Mouse (Mus musculus) forebrain, embryonic 16.5 days (tissue): ENCODE measurements around the gene Fgfr2. TPM values are rescaled to one million over a fixed set of nuclear protein-coding genes. Genes with fewer than 3 reads are reported as not detected.

Source experiments
- ATAC-seq: fragments of 200-750 bp; cut with Nextera tagmentation; 2 replicates; pipeline ENCODE4 v1.8.0; 2017; ENCODE audit warnings: mild to moderate bottlenecking, moderate library complexity
- H3K27ac ChIP-seq: fragments of 300-500 bp; sonication (generic); 2 replicates; pipeline ENCODE4 v1.5.1; 2014; ENCODE audit warnings: low read length, control low read depth
- H3K27me3 ChIP-seq: fragments of 300-500 bp; sonication (generic); replicated peaks from 2 replicates; pipeline ENCODE4 v1.6.1; 2014; ENCODE audit warnings: low read length; ENCODE audit not compliant: control insufficient read depth, insufficient read depth
- H3K36me3 ChIP-seq: fragments of 300-500 bp; sonication (generic); 2 replicates; pipeline ENCODE4 v1.6.1; 2014; ENCODE audit not compliant: control insufficient read depth, insufficient read depth
- H3K4me1 ChIP-seq: fragments of 300-500 bp; sonication (generic); replicated peaks from 2 replicates; pipeline ENCODE4 v1.6.1; 2014; ENCODE audit warnings: low read length; ENCODE audit not compliant: control insufficient read depth, insufficient read depth
- H3K4me2 ChIP-seq: fragments of 300-500 bp; sonication (generic); 2 replicates; pipeline ENCODE4 v1.6.1; 2014; ENCODE audit warnings: mild to moderate bottlenecking, low read length, control low read depth
- H3K4me3 ChIP-seq: fragments of 300-500 bp; sonication (generic); replicated peaks from 2 replicates; pipeline ENCODE4 v1.5.1; 2014; ENCODE audit warnings: mild to moderate bottlenecking, low read length, control low read depth
- H3K9ac ChIP-seq: fragments of 300-500 bp; sonication (generic); replicated peaks from 2 replicates; pipeline ENCODE4 v1.6.1; 2014; ENCODE audit warnings: low read depth, low read length, control low read depth
- H3K9me3 ChIP-seq: fragments of 300-500 bp; sonication (generic); 2 replicates; pipeline ENCODE4 v1.6.1; 2016; ENCODE audit warnings: low read length; ENCODE audit not compliant: control insufficient read depth
- WGBS: fragments of 180-500 bp; shearing (Covaris S2); extraction: QIAGEN DNeasy Blood & Tissue Kit; methylation state at CpG from one replicate; pipeline ENCODE4 v1.1.7; 2014; 5-methylcytosine and 5-hydroxymethylcytosine counted together
- polyA plus RNA-seq: library from polyadenylated mRNA; unstranded; fragments of >200 nt; fragmentation: Nextera tagmentation; extraction: Ambion mirVana; gene quantifications from 2 replicates; pipeline ENCODE4 v1.2.1, GENCODE M21; 2015

The Fgfr2 gene
- polyA plus RNA-seq, 1 experiment from 2014 or later, result 39.2 TPM

DNA sequence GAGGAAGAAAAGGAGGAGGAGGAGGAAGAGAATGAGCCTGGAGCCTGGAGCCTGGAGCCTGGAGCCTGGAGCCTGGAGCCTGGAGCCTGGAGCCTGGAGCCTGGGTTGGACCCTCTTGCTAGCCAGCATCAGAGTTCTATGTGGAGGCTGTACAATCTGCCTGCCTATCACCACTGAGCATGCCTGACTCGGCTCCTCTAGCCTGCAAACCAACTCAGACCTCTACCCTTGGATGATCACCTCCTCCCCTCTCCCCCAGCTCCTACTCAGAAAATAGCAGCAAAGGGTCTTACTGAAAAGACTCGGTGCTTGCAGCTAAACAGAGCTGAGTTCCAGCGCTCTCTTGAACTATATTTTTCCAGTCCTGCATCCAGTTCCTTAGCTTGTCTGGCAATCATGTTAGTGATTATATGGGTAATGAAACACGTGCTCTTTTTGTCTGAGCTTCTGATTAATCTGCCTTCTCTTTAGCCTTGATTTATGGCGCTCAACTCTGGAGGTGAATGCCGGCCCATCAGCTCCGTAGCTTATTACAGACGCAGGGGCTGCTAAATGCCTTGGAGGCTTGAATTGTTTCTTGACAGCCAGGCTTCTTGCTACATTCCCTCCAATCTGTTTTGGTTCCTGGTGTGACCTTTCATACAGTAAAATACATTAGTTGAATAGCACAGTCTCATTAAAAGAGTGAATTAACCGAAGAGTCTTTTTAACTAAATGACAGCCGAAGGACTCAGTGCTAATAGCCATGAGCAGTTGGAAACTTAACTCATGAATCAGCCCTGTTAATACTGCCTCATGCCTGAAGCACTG, 1345.5 kb downstream of the Fgfr2 start:
- WGBS, result 3% methylated on average over 10 of the region's 10 CpGs
- H3K4me1 ChIP-seq, result peaks cover 25% of the 10 kb centered on the region
- peak overlapping the region; percentile 19; the same call in 1 of the 2 replicates for H3K4me2 ChIP-seq
- no peaks in the 10 kb centered on the region for H3K36me3 ChIP-seq
- peak; percentile 92 for ATAC-seq
- no peak overlapping the region for H3K4me3 ChIP-seq
- no peak overlapping the region for H3K9ac ChIP-seq
- no peak overlapping the region for H3K27ac ChIP-seq
- peaks cover 68% of the 10 kb centered on the region for H3K27me3 ChIP-seq
- no peaks in the 10 kb centered on the region for H3K9me3 ChIP-seq

DNA sequence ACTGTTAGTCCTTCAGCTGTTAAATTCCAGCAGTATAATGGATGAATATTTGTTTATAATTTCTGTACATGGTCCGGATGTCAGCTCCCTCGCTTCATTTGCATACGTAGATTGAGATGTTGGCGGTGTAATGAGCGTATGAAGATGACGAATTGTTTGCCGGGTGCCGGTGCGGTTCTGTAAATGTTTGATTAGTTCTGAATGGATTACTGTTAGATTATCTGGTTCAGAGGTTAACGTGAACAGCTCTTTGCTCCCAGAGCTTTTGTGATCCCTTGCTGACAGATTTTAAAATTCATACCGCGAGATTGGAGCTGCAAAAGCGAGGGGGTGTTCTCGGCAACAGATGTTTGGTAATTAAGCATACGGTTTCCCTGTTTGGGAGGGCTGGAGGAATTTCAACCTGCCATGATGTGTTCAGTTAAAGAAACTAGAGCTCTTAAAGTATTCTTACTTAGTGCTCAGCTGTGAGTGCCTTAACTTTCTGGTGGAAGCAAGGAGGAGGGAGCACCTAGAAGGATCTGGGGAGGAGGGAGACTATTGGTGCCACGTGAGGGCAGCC, 1346.9 kb downstream of the Fgfr2 start:
- WGBS, result 47% methylated on average over 16 of the region's 16 CpGs
- peaks cover 25% of the 10 kb centered on the region for H3K4me1 ChIP-seq
- H3K9ac ChIP-seq, result no peak overlapping the region
- no peaks in the 10 kb centered on the region for H3K9me3 ChIP-seq
- no peak overlapping the region for H3K27ac ChIP-seq
- peaks cover 69% of the 10 kb centered on the region for H3K27me3 ChIP-seq
- ATAC-seq, result no peak
- no peaks in the 10 kb centered on the region for H3K36me3 ChIP-seq
- 0 out of 2 replicates have a peak overlapping the region, but pooled peaks have one; percentile 6 for H3K4me2 ChIP-seq
- H3K4me3 ChIP-seq, result no peak overlapping the region

DNA sequence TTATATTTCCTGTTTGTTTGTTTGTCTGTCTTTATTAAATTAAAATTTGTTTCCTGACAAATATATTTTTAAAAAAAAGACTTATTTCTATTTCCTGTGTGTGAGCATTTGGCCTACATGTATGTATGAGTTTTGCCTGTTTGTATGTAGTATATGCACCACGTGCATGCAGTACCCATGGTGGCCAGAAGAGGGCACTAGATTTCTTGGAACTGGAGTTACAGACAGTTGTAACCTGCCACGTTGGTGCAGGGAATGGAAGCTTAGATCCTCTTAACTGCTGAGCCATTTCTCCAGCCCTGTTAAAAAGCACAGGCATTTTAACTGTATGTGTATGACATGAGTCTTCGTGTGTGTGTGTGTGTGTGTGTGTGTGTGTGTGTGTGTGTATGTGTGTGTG, 1365.2 kb downstream of the Fgfr2 start:
- no peak overlapping the region for H3K9ac ChIP-seq
- no peaks in the 10 kb centered on the region; the same call in 1 of the 2 replicates for H3K27me3 ChIP-seq

DNA sequence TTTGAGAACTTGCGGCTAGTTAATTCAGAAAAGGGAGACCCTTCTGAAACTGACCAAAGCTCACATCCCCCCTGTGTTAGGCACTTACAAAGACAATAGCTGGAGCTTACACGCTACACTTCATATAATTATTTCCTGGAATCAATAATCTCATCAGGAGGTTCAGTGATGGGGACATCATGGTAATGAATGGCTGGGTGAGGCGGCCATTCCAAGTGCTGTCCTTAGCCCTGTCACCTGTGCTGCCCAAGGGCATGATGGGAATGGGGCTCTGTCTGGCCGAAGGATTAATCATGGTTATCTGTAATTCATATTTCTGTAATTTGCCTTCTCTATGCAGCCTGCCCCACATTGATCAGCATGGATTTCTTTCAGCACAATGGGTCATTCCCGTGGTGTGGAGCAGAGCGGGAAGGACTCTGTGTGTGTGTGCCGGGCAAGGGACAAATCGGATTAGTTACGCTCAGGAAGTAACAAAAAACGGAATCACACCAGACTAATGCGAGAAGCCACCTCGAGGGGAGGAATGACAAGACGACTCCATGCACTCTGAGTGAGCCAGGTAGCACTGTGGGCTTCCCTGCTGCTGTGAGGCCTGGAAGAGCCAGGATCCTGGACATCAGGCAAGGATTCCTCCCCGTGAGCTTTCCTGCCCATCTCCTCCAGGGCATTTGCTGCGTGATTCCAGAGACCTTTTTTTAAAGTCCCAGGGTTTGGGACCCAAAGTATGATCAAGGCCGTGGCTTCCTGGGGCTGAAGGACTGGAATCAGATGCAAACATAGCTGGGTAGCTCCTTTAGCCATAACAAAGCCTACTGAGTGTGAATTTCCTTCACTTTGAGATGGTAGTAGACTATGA, 1375.8 kb downstream of the Fgfr2 start:
- Histone ChIP-seq H3K9me3 (no peaks in the 10 kb centered on the region), H3K36me3 (no peaks in the 10 kb centered on the region), H3K4me3 (no peak overlapping the region), H3K4me1 (peaks cover 6% of the 10 kb centered on the region), H3K9ac (no peak overlapping the region), H3K27ac (no peak overlapping the region), H3K27me3 (peaks cover 77% of the 10 kb centered on the region), H3K4me2 (no peak overlapping the region)
- 22% methylated on average over 16 of the region's 16 CpGs for WGBS
- no peak for ATAC-seq

More for the DNA sequence above, 1365.2 kb downstream of the Fgfr2 start:
- no peaks in the 10 kb centered on the region for H3K4me1 ChIP-seq
- WGBS, result 90% methylated on average over 3 of the region's 3 CpGs
- H3K4me3 ChIP-seq, result no peak overlapping the region
- no peak overlapping the region for H3K4me2 ChIP-seq
- H3K36me3 ChIP-seq, result no peaks in the 10 kb centered on the region
- no peaks in the 10 kb centered on the region; the same call in 1 of the 2 replicates for H3K9me3 ChIP-seq
- ATAC-seq, result no peak
- H3K27ac ChIP-seq, result no peak overlapping the region

DNA sequence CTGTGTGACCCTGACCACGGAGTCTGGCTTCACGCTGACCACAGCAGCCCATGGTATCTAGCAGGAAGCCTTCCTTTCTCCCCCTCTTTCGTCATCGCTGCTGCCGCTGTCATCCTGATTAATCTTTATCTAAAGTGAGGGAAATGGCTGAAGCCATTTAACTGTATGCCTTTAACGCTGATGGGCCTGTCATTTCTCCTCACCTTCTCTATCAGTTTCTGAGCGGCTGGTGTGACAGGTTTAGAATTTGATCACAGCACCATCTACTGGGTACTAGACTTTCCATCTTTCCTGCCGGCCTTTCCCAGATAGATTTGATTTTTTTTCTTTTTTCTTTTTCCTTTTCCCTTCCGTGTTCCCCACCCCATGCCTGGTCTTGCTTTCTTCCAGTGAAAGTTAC, 1376.4 kb downstream of the Fgfr2 start:
- Histone ChIP-seq H3K4me2 (no peak overlapping the region), H3K27ac (no peak overlapping the region), H3K4me1 (peaks cover 6% of the 10 kb centered on the region), H3K36me3 (no peaks in the 10 kb centered on the region), H3K4me3 (no peak overlapping the region), H3K9me3 (no peaks in the 10 kb centered on the region), H3K9ac (no peak overlapping the region), H3K27me3 (peaks cover 81% of the 10 kb centered on the region)
- WGBS, result 32% methylated on average over 9 of the region's 9 CpGs
- no peak for ATAC-seq

DNA sequence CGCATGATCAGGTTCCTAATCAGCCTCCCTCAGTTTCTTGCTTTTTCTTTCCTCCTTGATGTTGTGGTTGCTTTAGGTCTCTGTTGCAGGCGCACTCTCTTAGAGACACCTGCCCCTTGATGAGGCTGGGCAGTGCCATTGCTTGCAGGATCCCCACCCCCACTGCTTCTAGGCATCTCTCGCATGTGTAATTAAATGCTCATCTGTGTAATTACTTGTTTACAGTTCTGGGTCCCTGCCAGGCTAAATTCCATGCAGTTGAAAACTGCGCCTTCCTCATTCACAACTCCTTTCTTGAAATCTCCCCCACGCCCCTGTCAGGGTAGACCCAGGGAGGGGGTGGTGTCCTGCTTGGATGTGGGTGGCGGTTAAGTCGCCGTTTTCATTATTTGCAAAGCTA, 1380.0 kb downstream of the Fgfr2 start:
- no peak for ATAC-seq
- Histone ChIP-seq H3K9me3 (no peaks in the 10 kb centered on the region), H3K4me1 (peaks cover 6% of the 10 kb centered on the region), H3K4me2 (no peak overlapping the region), H3K4me3 (no peak overlapping the region), H3K27ac (no peak overlapping the region), H3K27me3 (peaks cover 75% of the 10 kb centered on the region), H3K9ac (no peak overlapping the region), H3K36me3 (no peaks in the 10 kb centered on the region)
- WGBS, result 20% methylated on average over 8 of the region's 8 CpGs

DNA sequence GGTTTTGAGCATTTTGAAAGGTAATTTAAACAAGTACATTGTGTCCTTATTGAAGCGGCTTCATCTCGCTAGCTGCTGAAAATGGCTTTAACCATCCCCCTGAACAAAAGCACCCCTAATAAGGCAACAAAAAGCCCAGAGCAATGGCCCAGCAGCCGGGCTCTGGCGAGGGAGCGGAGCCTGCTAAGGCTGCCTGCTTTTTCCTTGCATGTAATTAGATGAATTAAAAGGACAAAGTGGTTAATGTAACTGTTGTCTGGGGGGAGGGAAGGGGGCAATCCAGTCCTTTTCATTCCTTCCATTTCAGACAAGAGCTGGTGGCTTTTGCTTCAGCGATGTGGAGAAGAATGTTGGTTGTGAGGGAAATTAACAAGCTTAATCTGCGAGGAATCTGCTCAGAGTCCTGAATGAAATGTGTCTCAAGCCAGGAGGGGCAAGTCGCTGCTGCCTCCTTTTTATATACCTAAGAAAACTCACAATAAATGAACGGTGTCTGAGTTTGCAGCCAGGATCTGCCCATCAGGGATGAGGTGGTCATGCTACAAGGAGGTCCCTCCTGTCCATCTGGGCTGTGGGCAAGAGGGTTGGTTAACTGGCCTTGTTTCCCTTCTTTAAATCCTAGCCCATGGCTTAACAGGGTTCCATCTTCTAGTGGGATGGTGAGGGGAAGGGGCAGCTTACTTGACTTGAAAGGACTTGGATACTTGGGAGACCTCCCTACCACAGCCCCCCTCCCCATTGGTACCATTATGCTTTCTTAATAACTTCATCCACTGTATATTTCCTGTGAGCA, 1400.2 kb downstream of the Fgfr2 start:
- no peak overlapping the region for H3K9ac ChIP-seq
- no peaks in the 10 kb centered on the region for H3K36me3 ChIP-seq
- ATAC-seq, result peak; percentile 66
- peaks cover 68% of the 10 kb centered on the region for H3K27me3 ChIP-seq
- 3% methylated on average over 9 of the region's 9 CpGs for WGBS
- H3K4me1 ChIP-seq, result peaks cover 18% of the 10 kb centered on the region
- no peak overlapping the region for H3K4me3 ChIP-seq
- no peak overlapping the region for H3K27ac ChIP-seq
- peak overlapping the region; percentile 30 for H3K4me2 ChIP-seq
- no peaks in the 10 kb centered on the region for H3K9me3 ChIP-seq

DNA sequence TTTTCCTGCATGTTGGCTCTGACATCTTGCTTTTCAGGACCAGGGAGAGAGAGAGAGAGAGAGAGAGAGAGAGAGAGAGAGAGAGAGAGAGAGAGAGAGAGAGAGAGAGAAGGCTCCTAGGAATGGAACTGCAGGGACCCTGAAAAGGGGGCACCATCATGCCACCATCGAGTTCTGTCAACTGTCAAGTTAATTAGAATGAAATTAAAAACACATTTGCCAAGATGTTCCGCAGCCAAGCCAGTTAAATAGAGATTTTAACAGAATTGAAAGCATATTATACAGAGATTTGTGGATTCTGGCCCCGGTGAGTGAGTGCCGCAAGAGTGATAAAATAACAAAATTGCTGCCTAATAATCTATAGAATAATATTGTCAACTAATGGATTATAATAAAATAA, 1400.8 kb downstream of the Fgfr2 start:
- Histone ChIP-seq H3K4me1 (peaks cover 18% of the 10 kb centered on the region), H3K9me3 (no peaks in the 10 kb centered on the region), H3K36me3 (no peaks in the 10 kb centered on the region), H3K27ac (no peak overlapping the region), H3K4me2 (no peak overlapping the region; the same call in 1 of the 2 replicates), H3K9ac (no peak overlapping the region), H3K27me3 (peaks cover 66% of the 10 kb centered on the region), H3K4me3 (no peak overlapping the region)
- 0 out of 2 replicates have a peak, but pooled peaks have one; percentile 18 for ATAC-seq
- 4% methylated on average over 4 of the region's 4 CpGs for WGBS
